Mouse (Mus musculus) spleen, adult 2 months (tissue): Measurements from ENCODE around the gene Wnt7a. TPM values are rescaled to one million over a fixed set of nuclear protein-coding genes. Genes with fewer than 3 reads are reported as not detected.

Experiments
- DNase-seq, 2 experiments: peaks; one replicate each; pipeline versions ENCODE4 v3.0.0 to v3.0.0-alpha.2; 2012 to 2021; ENCODE audit warnings: low spot score in 2 of 2, low read depth in 1 of 2
- H3K27ac ChIP-seq: fragments of 200-500 bp; 2 replicates; pipeline ENCODE4 v1.5.1; 2012; ENCODE audit warnings: low read length, inconsistent platforms; ENCODE audit not compliant: insufficient read depth
- H3K27me3 ChIP-seq: fragments of 200-500 bp; 2 replicates; pipeline ENCODE4 v1.6.1; 2012; ENCODE audit warnings: mild to moderate bottlenecking, moderate library complexity, low read length, inconsistent platforms; ENCODE audit not compliant: control insufficient read depth, insufficient read depth
- H3K36me3 ChIP-seq: fragments of 200-500 bp; 2 replicates; pipeline ENCODE4 v1.6.1; 2012; ENCODE audit warnings: mild to moderate bottlenecking, low read length, inconsistent platforms; ENCODE audit not compliant: control insufficient read depth, insufficient read depth
- H3K4me1 ChIP-seq: fragments of 200-500 bp; 2 replicates; pipeline ENCODE4 v1.6.1; 2011; ENCODE audit warnings: inconsistent platforms; ENCODE audit not compliant: control insufficient read depth, insufficient read depth, insufficient read length
- H3K4me3 ChIP-seq: fragments of 200-500 bp; 2 replicates; pipeline ENCODE4 v1.5.1; 2011; ENCODE audit warnings: mild to moderate bottlenecking, inconsistent platforms; ENCODE audit not compliant: insufficient read depth, insufficient read length; ENCODE audit errors: extremely low read depth
- CTCF ChIP-seq: fragments of 200-500 bp; IDR thresholded peaks from 2 replicates; pipeline ENCODE4 v1.5.1; 2011; ENCODE audit warnings: mild to moderate bottlenecking, inconsistent platforms; ENCODE audit not compliant: insufficient read depth, insufficient read length, insufficient replicate concordance; ENCODE audit errors: extremely low read depth
- POLR2A ChIP-seq: fragments of 200-500 bp; IDR thresholded peaks from 2 replicates; pipeline ENCODE4 v1.6.1; 2011; ENCODE audit warnings: low read depth, low read length, inconsistent platforms
- WGBS: fragments of 180-500 bp; shearing (Covaris S2); methylation state at CpG from one replicate; pipeline ENCODE4 v1.1.7; 2018; 5-methylcytosine and 5-hydroxymethylcytosine counted together
- polyA plus RNA-seq: library from polyadenylated mRNA; depleted of rRNA; stranded (reverse); fragments of >200 nt; gene quantifications from 2 replicates; pipeline ENCODE4 v1.2.3, GENCODE M21; 2012

Gene Wnt7a
- polyA plus RNA-seq, 1 experiment: 1.7 TPM

GRCm38 (mm10) chr6:91410168-91410780, 889 bp downstream of the Wnt7a start:
- H3K4me1 ChIP-seq: peaks cover 2% of the 10 kb centered on the region; the same call in 1 of the 2 replicates
- TF ChIP-seq POLR2A: no peak
- TF ChIP-seq CTCF: no peak
- 5% methylated on average over 25 of the region's 26 CpGs for WGBS
- no peak overlapping the region for H3K4me3 ChIP-seq
- no peaks in the 10 kb centered on the region for H3K36me3 ChIP-seq
- no peak overlapping the region for H3K27ac ChIP-seq
- peaks cover 10% of the 10 kb centered on the region for H3K27me3 ChIP-seq
- no peak for DNase-seq

GRCm38 (mm10) chr6:91409448-91410167, 1.6 kb downstream of the Wnt7a start:
- H3K27me3 ChIP-seq: peaks cover 10% of the 10 kb centered on the region
- no peak for DNase-seq
- no peak overlapping the region for H3K27ac ChIP-seq
- peaks cover 2% of the 10 kb centered on the region; the same call in 1 of the 2 replicates for H3K4me1 ChIP-seq
- H3K4me3 ChIP-seq: no peak overlapping the region
- no peak for TF ChIP-seq CTCF
- no peak for TF ChIP-seq POLR2A
- H3K36me3 ChIP-seq: no peaks in the 10 kb centered on the region
- WGBS: 3% methylated on average over 34 of the region's 34 CpGs

- Histone ChIP-seq H3K36me3 (no peaks in the 10 kb centered on the region), H3K4me1 (peaks cover 2% of the 10 kb centered on the region; the same call in 1 of the 2 replicates), H3K27ac (no peak overlapping the region), H3K4me3 (no peak overlapping the region), H3K27me3 (peaks cover 10% of the 10 kb centered on the region)
- TF ChIP-seq POLR2A (no peak), CTCF (no peak)
- DNase-seq: no peak
- WGBS: 87% methylated on average over 13 of the region's 13 CpGs
These were observed 2.5 kb downstream of the Wnt7a start for GRCm38 (mm10) chr6:91408616-91409015.

- WGBS: 62% methylated on average over 5 of the region's 5 CpGs
- DNase-seq: no peak
- H3K27me3 ChIP-seq: no peaks in the 10 kb centered on the region
- H3K4me3 ChIP-seq: no peak overlapping the region
- H3K36me3 ChIP-seq: no peaks in the 10 kb centered on the region
- TF ChIP-seq CTCF: no peak
- H3K27ac ChIP-seq: no peak overlapping the region
- H3K4me1 ChIP-seq: no peaks in the 10 kb centered on the region
These were observed 9.6 kb downstream of the Wnt7a start for GRCm38 (mm10) chr6:91401591-91401990.

GRCm38 (mm10) chr6:91400514-91400913, 10.6 kb downstream of the Wnt7a start:
- H3K4me3 ChIP-seq: no peak overlapping the region
- no peaks in the 10 kb centered on the region for H3K4me1 ChIP-seq
- TF ChIP-seq CTCF (no peak), POLR2A (no peak)
- 24% methylated on average over 12 of the region's 12 CpGs for WGBS
- H3K27me3 ChIP-seq: no peaks in the 10 kb centered on the region
- no peaks in the 10 kb centered on the region for H3K36me3 ChIP-seq
- DNase-seq: no peak
- H3K27ac ChIP-seq: no peak overlapping the region

GRCm38 (mm10) chr6:91392475-91393174, 18.5 kb downstream of the Wnt7a start:
- TF ChIP-seq POLR2A (no peak), CTCF (no peak)
- DNase-seq: no peak
- Histone ChIP-seq H3K27me3 (no peaks in the 10 kb centered on the region), H3K27ac (no peak overlapping the region), H3K4me3 (no peak overlapping the region), H3K4me1 (no peaks in the 10 kb centered on the region), H3K36me3 (no peaks in the 10 kb centered on the region)
- WGBS: 21% methylated on average over 5 of the region's 5 CpGs

- Histone ChIP-seq H3K4me1 (no peaks in the 10 kb centered on the region), H3K27me3 (no peaks in the 10 kb centered on the region), H3K36me3 (no peaks in the 10 kb centered on the region), H3K27ac (no peak overlapping the region), H3K4me3 (no peak overlapping the region)
- no peak for DNase-seq
- no peak for TF ChIP-seq POLR2A
- TF ChIP-seq CTCF: no peak
- 87% methylated on average over 4 of the region's 4 CpGs for WGBS
These were observed 22.0 kb downstream of the Wnt7a start for GRCm38 (mm10) chr6:91389141-91389540.
